Mouse (Mus musculus) neutrophil, adult 5-6 weeks (primary cell): ENCODE measurements around the gene Syt8. TPM values are rescaled to one million over a fixed set of nuclear protein-coding genes. Genes with fewer than 3 reads are reported as not detected.

Source experiments
- ATAC-seq: fragments of 151-379, 151-347 bp; 2 replicates; pipeline ENCODE4 v1.8.0; 2017; ENCODE audit warnings: mild to moderate bottlenecking, moderate TSS enrichment; ENCODE audit not compliant: insufficient number of reproducible peaks, poor library complexity, low FRiP score, severe bottlenecking; ENCODE audit errors: extremely low read depth
- total RNA-seq: library from RNA; stranded (forward); fragments of 200-1000 nt; gene quantifications from 2 replicates; pipeline ENCODE4 v1.2.3, GENCODE M21; 2017

Gene Syt8
- total RNA-seq, 1 experiment from 2014 or later: 1.4 TPM

DNA sequence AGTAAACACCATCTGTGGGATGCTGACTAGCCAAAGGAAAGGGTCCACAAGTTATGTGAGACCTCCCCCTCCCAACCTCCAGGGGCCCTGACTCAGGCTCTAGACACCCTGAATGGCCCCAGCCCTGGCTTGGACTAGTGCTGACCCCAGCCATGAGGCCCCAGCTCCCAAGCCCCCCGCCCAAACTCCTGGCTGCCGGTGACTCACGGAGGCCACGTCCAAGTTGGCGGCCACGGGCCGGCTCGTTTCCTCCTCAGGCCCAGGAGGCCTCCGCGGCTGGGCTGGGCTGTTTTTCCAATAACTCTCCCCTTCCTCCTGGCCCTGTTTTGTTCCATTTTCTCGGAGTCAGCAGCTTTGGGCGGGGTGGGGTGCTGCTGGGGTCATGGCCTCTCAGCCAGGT, 50.1 kb downstream of the Syt8 start:
- no peak for ATAC-seq

DNA sequence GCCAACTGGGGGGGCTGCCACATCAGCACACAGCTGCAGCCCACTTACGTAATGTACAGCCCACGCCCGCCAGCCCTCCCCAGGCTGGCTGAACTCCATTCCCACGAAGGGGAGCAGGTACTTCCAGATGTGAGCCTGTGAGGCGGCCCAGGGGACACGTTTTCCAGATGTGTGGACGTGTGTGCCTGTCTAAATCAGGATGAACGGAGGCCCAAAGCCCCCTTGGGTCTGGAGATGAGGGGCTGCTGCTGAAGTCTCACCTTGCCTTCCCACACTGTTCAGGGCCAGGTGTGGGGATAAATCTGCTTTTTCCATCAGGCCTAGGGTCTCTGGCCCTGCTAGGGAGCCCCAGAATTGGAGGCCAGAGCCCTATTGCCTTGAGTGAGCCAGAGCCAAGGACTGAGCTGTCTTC, 52.1 kb downstream of the Syt8 start:
- ATAC-seq: no peak

DNA sequence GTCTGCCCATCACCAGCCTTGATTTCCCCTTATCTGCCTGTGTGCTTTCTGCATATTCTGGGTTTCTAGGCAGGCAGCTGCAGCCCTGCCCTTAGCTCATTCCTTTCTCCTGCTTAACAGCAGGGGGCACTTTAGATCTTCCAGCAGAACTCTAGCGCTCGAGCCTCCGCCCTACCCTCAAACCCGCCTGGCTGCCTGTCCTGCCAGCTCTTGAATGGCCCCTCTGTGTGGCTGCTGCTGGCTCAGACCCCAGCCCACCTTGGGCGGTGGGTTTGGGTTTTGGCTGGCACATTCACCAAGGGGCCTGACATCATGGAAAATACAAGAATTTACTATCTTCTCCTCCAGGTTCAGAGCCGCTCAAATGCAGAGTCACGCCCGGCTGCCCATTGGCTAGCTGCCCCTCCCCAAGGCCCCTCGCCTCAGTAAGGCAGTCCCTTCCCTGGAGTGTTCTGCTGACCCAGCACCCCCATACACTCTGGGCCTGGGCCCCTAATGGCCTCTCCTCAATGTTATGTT, 52.8 kb downstream of the Syt8 start:
- no peak for ATAC-seq

DNA sequence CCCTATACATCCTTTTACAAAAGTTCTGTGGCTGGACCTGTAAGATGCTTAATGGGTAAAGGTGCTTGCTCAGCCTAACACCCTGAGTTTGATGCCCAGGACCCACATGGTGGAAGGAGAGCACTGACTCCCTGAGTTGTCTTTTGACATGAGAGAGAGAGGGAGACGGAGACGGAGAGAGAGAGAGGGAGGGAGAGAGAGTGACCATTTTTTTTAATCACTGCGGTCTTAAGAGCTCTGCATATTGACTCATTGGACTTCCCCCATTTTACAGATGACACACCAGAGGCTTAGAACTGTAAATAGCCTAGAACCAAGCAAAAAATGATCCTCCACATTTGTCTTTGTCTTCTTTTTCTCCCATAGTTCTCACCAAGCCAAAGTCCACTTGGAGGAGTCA, 53.4 kb downstream of the Syt8 start:
- no peak for ATAC-seq

Other genes starting within 250 kb of the Syt8 start
- gene Gm10153, start 244.5 kb upstream of the Syt8 start, total RNA-seq: not detected in 2 replicates
- not detected in 2 replicates for gene Krtap5-3, start 233.5 kb upstream of the Syt8 start, total RNA-seq
- gene Gm7579, start 223.0 kb upstream of the Syt8 start, total RNA-seq: not detected in 2 replicates
- gene Krtap5-5, start 204.9 kb upstream of the Syt8 start, total RNA-seq: not detected in 2 replicates
- gene Gm40460, start 193.8 kb upstream of the Syt8 start, total RNA-seq: not detected in 2 replicates
- gene Gm2431, start 176.5 kb upstream of the Syt8 start, total RNA-seq: not detected in 2 replicates
- not detected in 2 replicates for gene Gm4559, start 160.5 kb upstream of the Syt8 start, total RNA-seq
- not detected in 2 replicates for gene Krtap5-1, start 137.7 kb upstream of the Syt8 start, total RNA-seq
- gene Krtap5-4, start 131.3 kb upstream of the Syt8 start, total RNA-seq: not detected in 2 replicates
- gene Ifitm10, start 61.1 kb upstream of the Syt8 start, total RNA-seq: 0.81 and 0.86 TPM in 2 replicates
- gene Gm49369, start 52.2 kb upstream of the Syt8 start, total RNA-seq: 494 and 495 TPM in 2 replicates
- 408 and 447 TPM in 2 replicates for gene Ctsd, start 46.8 kb upstream of the Syt8 start, total RNA-seq
- 18.2 and 31.9 TPM in 2 replicates for gene Tnni2, start 7.0 kb downstream of the Syt8 start, total RNA-seq
- gene Lsp1, start 26.0 kb downstream of the Syt8 start, total RNA-seq: 1,761 and 1,798 TPM in 2 replicates
- gene Tnnt3, start 64.0 kb downstream of the Syt8 start, total RNA-seq: 20.0 and 20.4 TPM in 2 replicates
- gene Mrpl23, start 97.8 kb downstream of the Syt8 start, total RNA-seq: 9.3 and 11.5 TPM in 2 replicates
- not detected in 2 replicates for gene Igf2, start 232.0 kb downstream of the Syt8 start, total RNA-seq
- not detected in 2 replicates for gene Gm49394, start 235.1 kb downstream of the Syt8 start, total RNA-seq